Mouse (Mus musculus) stomach, embryonic 15.5 days (tissue): ENCODE measurements around the gene Tox3. TPM values are rescaled to one million over a fixed set of nuclear protein-coding genes. Genes with fewer than 3 reads are reported as not detected.

Experiments used
- ATAC-seq: fragments of 200-750 bp; cut with Nextera tagmentation; 2 replicates; pipeline ENCODE4 v1.8.0; 2017; ENCODE audit warnings: low read depth, moderate number of reproducible peaks, moderate TSS enrichment; ENCODE audit not compliant: insufficient read depth, low FRiP score
- H3K27ac ChIP-seq: fragments of 300-500 bp; sonication (generic); 2 replicates; pipeline ENCODE4 v1.5.1; 2015; ENCODE audit warnings: mild to moderate bottlenecking, inconsistent platforms
- H3K27me3 ChIP-seq: fragments of 300-500 bp; sonication (generic); replicated peaks from 2 replicates; pipeline ENCODE4 v1.6.1; 2015; ENCODE audit warnings: inconsistent platforms
- H3K36me3 ChIP-seq: fragments of 300-500 bp; sonication (generic); 2 replicates; pipeline ENCODE4 v1.6.1; 2015; ENCODE audit warnings: inconsistent platforms
- H3K4me1 ChIP-seq: fragments of 300-500 bp; sonication (generic); 2 replicates; pipeline ENCODE4 v1.6.1; 2015; ENCODE audit warnings: inconsistent platforms
- H3K4me2 ChIP-seq: fragments of 300-500 bp; sonication (generic); 2 replicates; pipeline ENCODE4 v1.6.1; 2015; ENCODE audit warnings: mild to moderate bottlenecking, inconsistent platforms
- H3K4me3 ChIP-seq: fragments of 300-500 bp; sonication (generic); replicated peaks from 2 replicates; pipeline ENCODE4 v1.5.1; 2015; ENCODE audit warnings: inconsistent platforms
- H3K9ac ChIP-seq: fragments of 300-500 bp; sonication (generic); 2 replicates; pipeline ENCODE4 v1.6.1; 2015; ENCODE audit warnings: inconsistent platforms
- H3K9me3 ChIP-seq: fragments of 300-500 bp; sonication (generic); 2 replicates; pipeline ENCODE4 v1.6.1; 2016; ENCODE audit warnings: inconsistent platforms
- WGBS: fragments of 180-500 bp; shearing (Covaris S2); methylation state at CpG from one replicate; pipeline ENCODE4 v1.1.7; 2015; 5-methylcytosine and 5-hydroxymethylcytosine counted together
- polyA plus RNA-seq: library from polyadenylated mRNA; unstranded; fragments of >200 nt; fragmentation: Nextera tagmentation; extraction: Ambion mirVana; gene quantifications from 2 replicates; pipeline ENCODE4 v1.2.1, GENCODE M21; 2015

The Tox3 gene
- polyA plus RNA-seq = 11.3 and 12.6 TPM in 2 replicates

DNA sequence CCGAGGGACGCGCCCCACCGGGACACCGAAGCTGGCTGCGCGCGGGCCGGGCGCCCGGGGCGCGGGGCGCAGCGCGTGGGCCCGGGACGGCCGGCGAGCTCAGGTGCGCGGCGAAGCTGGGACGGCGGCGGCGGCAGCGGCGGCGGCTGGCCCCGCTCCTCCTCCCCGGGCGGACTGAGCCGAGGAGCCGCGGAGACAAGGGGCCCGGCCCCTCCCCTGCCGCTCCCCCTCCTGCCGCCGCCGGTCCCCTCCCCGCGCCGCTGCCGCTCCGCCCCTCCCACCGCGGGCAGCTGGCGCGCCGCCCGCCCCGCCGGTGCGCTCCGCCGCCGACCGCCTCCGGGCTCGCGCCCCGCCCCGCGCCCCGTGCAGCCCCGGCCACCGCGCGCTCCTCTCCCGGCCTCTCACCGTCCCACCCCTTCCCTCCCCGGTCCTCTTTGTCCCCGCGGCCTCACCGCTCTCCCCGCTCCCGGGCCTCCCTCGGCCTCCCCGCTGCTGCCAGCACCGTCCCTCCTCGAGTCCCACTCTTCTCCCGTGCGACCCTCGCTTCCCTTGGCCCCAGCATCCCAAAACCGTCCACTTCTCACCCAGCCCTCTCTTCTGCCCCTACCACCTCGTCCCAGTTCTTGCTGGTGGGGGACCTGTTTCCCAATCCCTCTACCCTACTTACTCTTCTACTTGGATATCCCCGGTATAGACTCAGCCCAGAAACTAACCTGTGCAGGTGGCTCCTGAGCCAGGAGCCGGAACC is at the start of gene Tox3:
Tox3 (minus strand) TSS at position 166 of the 748 bp plus-strand sequence.
- Histone ChIP-seq H3K27me3 (0 out of 2 replicates have a peak, but pooled peaks cover 3% of the 10 kb centered on the region), H3K36me3 (no peaks in the 10 kb centered on the region), H3K27ac (peak within 1 kb of the TSS; percentile 91), H3K9ac (peak within 1 kb of the TSS; percentile 80), H3K4me3 (peak within 1 kb of the TSS; percentile 73), H3K4me2 (peak within 1 kb of the TSS; percentile 81), H3K4me1 (peaks cover 18% of the 10 kb centered on the region), H3K9me3 (no peaks in the 10 kb centered on the region)
- WGBS = 4% methylated on average over 31 of the region's 89 CpGs
- peak; percentile 57 for ATAC-seq

DNA sequence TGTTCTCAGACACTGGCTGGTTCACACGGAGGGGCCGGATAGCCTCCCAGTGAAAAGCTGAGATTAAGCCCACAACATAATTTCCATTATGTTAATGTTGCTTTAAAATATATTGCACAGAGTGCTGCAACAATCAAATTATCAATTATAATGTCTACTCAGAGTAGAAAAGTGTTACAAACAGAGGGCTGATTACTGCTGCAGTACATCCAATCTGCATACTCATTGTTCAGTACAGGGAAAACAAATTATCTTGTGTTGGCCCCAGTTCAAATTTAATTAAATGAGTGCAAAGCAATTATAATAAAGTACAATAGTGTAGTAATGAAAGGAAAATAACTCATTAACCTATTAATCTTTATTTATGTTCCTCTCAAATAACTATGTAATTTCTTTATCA is 44.5 kb upstream of the Tox3 start:
- Histone ChIP-seq H3K9ac (no peak overlapping the region), H3K4me2 (no peak overlapping the region), H3K9me3 (no peaks in the 10 kb centered on the region), H3K27ac (no peak overlapping the region), H3K36me3 (no peaks in the 10 kb centered on the region), H3K4me1 (no peaks in the 10 kb centered on the region), H3K4me3 (no peak overlapping the region), H3K27me3 (no peaks in the 10 kb centered on the region)
- no peak for ATAC-seq
- WGBS = 92% methylated on average over 2 of the region's 2 CpGs

DNA sequence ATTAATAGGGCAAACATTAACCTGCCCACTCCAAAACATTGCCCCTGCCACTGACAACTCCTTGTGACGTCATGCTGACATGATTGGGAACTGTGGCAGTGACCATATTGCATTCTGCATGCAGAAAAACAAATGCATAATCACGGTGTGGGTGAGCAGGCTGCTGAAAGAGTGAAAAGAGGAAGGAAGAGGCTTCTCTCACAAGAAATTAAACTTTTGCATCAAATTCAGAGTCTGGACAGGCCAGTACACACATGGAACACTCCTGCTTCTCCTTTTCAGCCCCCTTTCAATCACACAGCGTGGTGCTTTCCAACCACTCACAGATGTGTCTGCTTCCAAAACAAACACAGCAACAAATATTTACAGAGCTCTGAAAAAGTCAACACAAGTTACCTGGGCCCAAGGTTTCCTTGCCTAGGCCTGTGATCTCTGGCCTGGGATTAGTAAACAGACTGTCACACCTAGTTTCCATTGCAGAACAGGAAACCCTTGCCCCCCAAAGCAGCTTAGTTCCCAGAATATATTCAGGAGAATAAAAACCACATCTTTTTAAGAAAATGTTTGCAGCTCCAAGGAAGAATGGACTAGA is 43.4 kb upstream of the Tox3 start:
- Histone ChIP-seq H3K9ac (no peak overlapping the region), H3K4me3 (no peak overlapping the region), H3K4me2 (no peak overlapping the region), H3K9me3 (no peaks in the 10 kb centered on the region), H3K27me3 (no peaks in the 10 kb centered on the region), H3K4me1 (no peaks in the 10 kb centered on the region), H3K27ac (no peak overlapping the region), H3K36me3 (no peaks in the 10 kb centered on the region)
- ATAC-seq = no peak
- 59% methylated on average over 3 of the region's 3 CpGs for WGBS

DNA sequence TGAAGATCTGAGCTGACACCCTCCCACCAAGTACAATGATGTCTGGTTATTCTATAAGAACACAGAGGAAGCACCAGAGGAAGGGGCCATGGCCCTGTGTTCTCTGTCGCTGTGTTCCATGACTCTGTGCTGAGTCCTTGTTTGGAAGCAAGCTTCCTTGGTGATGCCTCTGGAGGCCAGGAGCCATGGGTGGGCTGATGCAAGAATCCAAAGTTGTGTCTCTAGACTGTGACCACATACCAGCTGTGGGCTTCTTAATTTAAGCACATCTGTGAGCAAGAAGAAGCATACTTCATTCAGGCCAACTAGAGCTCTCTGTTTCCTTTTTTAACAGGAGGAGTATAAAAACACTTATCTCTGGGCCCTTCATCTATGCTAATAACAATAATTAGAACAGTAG is 42.7 kb upstream of the Tox3 start:
- 93% methylated on average over 1 of the region's 1 CpGs for WGBS

DNA sequence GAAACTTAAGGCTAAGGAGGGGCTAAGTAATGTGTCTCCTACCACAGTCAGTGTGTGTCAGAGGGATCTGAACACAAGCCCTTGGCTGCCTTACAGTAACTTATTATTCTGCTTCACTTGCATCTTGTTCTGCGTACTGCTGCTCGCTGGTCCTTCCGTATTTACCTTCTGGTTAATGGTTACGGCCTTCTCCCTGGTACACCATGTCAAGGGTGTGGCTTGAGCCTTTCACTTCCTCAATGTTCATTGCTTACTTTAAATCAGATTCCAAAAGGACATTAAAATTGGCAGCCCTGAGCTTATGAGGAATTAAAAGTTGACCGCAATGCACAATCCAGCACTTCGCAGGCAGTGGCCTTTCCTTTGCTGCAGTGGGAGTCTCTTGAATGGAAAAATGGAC is 30.9 kb upstream of the Tox3 start:
- H3K4me1 ChIP-seq = no peaks in the 10 kb centered on the region
- ATAC-seq = peak; percentile 76; the same call in 1 of the 2 replicates
- no peaks in the 10 kb centered on the region for H3K36me3 ChIP-seq
- H3K4me2 ChIP-seq = no peak overlapping the region
- no peak overlapping the region for H3K9ac ChIP-seq
- 73% methylated on average over 6 of the region's 6 CpGs for WGBS
- no peak overlapping the region for H3K4me3 ChIP-seq
- H3K27me3 ChIP-seq = no peaks in the 10 kb centered on the region
- no peaks in the 10 kb centered on the region for H3K9me3 ChIP-seq
- H3K27ac ChIP-seq = no peak overlapping the region

More for the DNA sequence above, 42.7 kb upstream of the Tox3 start:
- Histone ChIP-seq H3K4me1 (no peaks in the 10 kb centered on the region), H3K9ac (no peak overlapping the region), H3K4me2 (no peak overlapping the region), H3K27ac (no peak overlapping the region), H3K27me3 (no peaks in the 10 kb centered on the region), H3K36me3 (no peaks in the 10 kb centered on the region), H3K4me3 (no peak overlapping the region), H3K9me3 (no peaks in the 10 kb centered on the region)
- ATAC-seq = no peak

DNA sequence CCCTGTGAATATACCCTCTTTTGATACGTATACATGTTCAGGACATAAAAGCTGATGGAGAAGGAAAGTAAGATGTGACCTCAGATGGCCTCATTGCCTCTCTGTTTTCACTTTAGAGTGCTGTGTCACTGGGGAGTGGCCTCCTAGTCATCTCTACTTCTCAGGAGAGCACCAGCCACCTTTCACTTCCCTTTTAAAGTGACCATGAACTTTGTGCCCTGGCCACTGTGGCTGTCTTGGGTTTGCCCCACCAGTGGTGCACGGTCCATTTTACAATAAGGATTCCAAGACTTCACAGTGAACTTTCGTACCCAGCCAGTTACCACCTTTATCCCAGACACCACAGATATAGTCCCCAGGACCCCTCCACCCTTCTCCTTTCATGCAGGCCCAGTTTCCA is 29.9 kb upstream of the Tox3 start:
- Histone ChIP-seq H3K36me3 (no peaks in the 10 kb centered on the region), H3K4me2 (no peak overlapping the region), H3K4me3 (no peak overlapping the region), H3K9ac (no peak overlapping the region), H3K27me3 (no peaks in the 10 kb centered on the region), H3K27ac (no peak overlapping the region), H3K9me3 (no peaks in the 10 kb centered on the region), H3K4me1 (no peaks in the 10 kb centered on the region)
- no peak for ATAC-seq
- 87% methylated on average over 3 of the region's 3 CpGs for WGBS

DNA sequence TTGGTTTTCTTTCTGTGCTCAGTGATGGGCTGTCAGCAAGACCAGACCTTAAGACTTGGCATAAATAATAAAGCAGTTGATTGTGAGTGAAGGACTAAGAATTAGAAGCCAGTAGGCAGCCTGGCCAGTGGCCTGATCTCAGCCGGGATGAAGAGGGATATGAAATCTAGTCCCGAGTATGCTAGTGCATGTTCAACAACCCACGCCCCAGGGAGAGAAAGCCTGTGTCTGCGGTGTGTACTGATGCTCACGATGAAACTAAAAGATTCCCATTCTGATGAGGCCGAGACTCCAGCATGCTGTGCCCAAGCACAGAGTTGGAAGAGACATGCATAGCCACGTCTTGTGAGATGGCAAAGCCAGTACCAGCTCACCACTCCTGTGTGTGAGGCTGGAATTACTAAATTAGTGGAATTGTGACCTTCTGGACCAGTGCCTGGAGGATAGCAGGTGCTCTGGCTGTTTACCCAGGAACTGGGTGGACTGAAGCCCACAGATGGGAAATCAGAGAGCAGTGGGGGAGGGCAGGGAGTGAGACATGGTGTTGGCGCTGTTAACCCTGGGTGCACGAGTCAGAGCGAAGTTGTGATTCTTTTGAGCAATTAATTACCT is 23.6 kb upstream of the Tox3 start:
- ATAC-seq = no peak
- Histone ChIP-seq H3K27me3 (no peaks in the 10 kb centered on the region), H3K27ac (no peak overlapping the region), H3K9ac (no peak overlapping the region), H3K4me1 (no peaks in the 10 kb centered on the region), H3K36me3 (no peaks in the 10 kb centered on the region), H3K9me3 (no peaks in the 10 kb centered on the region), H3K4me3 (no peak overlapping the region), H3K4me2 (no peak overlapping the region)
- 69% methylated on average over 10 of the region's 10 CpGs for WGBS

DNA sequence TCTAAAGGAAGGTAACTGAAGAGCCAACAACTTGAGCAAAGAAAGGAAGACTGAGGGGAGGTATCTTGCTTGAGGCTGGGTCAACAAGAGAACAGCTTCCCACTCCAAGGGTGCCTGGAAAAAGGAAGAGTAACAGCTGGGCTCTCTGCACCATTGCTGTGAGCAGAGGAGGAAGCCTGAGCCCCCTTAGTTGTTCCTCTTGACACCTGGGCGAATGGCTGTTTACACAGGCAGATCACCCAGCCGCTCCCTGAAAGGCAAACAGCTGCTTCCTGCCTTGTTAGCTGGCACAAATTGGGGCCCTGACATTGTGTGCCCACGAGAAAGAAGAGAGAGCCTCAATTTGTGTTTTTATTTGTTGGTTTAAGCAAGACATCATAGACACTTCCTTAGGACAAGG is 21.7 kb upstream of the Tox3 start:
- no peak overlapping the region for H3K4me2 ChIP-seq
- WGBS = 20% methylated on average over 3 of the region's 3 CpGs
- H3K27me3 ChIP-seq = no peaks in the 10 kb centered on the region
- H3K9me3 ChIP-seq = no peaks in the 10 kb centered on the region
- H3K36me3 ChIP-seq = no peaks in the 10 kb centered on the region
- H3K4me1 ChIP-seq = no peaks in the 10 kb centered on the region
- no peak overlapping the region for H3K27ac ChIP-seq
- H3K4me3 ChIP-seq = no peak overlapping the region
- 0 out of 2 replicates have a peak, but pooled peaks have one; percentile 47 for ATAC-seq
- H3K9ac ChIP-seq = no peak overlapping the region

DNA sequence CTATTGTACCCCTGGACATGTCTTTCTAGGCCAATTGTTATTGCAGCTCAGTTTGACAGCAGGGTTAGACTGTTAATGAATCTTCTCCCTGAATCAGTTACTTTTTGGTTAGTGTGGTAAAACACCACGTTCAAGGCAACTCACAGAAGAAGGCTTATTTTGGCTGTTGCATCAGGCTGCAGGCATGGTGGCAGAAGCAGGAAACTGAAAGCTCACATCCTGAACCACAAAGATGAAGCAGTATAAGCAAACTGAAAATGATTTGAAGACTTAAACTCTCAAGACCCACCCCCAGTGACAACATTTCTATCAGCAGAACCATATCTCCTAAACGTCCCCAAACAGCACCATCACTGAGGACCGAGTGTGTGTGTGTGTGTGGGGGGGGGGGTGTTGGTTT is 8.6 kb upstream of the Tox3 start:
- no peaks in the 10 kb centered on the region for H3K4me1 ChIP-seq
- H3K36me3 ChIP-seq = no peaks in the 10 kb centered on the region
- no peak for ATAC-seq
- H3K4me2 ChIP-seq = no peak overlapping the region
- no peak overlapping the region for H3K27ac ChIP-seq
- 56% methylated on average over 3 of the region's 3 CpGs for WGBS
- no peak overlapping the region for H3K4me3 ChIP-seq
- no peak overlapping the region for H3K9ac ChIP-seq
- H3K27me3 ChIP-seq = no peaks in the 10 kb centered on the region
- H3K9me3 ChIP-seq = no peaks in the 10 kb centered on the region

DNA sequence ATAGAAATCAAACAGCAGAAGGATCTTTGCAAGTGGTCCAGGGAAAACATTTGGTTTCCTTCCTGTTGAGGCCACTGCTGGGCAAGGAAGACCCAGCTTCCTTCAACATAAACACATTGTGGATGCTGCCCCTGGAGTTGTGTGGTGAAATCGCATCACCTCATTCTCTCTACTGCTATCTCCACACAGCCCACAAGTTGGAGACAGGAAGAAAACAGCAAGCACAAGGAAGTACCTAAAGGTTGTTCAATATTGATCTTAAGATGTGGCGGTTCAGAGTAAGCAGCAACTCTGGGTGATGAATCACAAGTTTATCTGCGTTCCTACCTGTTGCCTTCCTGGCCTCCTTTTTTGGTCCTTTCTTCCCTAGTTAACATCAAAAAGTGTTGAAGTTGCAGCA is 6.6 kb upstream of the Tox3 start:
- Histone ChIP-seq H3K9ac (no peak overlapping the region), H3K36me3 (no peaks in the 10 kb centered on the region), H3K9me3 (no peaks in the 10 kb centered on the region), H3K4me2 (no peak overlapping the region), H3K4me1 (0 out of 2 replicates have a peak, but pooled peaks cover 6% of the 10 kb centered on the region), H3K4me3 (no peak overlapping the region), H3K27ac (no peak overlapping the region), H3K27me3 (0 out of 2 replicates have a peak, but pooled peaks cover 3% of the 10 kb centered on the region)
- no peak for ATAC-seq
- WGBS = 65% methylated on average over 3 of the region's 3 CpGs

DNA sequence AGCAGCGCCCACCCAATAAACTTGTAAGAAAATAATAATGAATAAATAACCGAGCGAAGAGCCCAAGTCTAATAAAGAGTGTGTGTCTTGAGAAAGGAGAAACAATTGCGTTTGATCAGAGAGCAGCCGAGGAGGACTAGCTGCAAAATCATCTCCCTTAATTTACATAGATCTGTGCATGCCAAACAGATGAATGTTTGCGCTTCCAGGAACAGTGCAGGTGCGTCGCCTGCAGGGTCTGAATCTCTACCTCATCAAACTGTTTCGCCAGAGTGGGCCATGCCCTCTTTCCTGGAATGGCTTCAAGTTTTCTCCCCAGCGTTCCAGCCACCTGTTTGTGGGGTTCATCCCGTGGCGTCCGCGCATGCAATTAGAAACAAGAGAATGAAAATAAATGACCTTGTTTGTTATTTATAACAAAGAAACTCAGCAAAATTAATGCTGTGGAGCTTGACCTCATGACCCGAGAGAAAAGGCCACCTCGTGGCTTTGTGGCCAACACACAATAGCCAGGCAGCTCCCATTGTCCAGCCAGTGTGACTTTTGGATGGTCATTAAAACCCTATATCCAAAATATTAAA is 5.9 kb upstream of the Tox3 start:
- no peak overlapping the region for H3K4me2 ChIP-seq
- no peaks in the 10 kb centered on the region for H3K9me3 ChIP-seq
- no peaks in the 10 kb centered on the region for H3K36me3 ChIP-seq
- H3K27ac ChIP-seq = no peak overlapping the region
- 0 out of 2 replicates have a peak, but pooled peaks cover 3% of the 10 kb centered on the region for H3K27me3 ChIP-seq
- no peak for ATAC-seq
- no peak overlapping the region for H3K9ac ChIP-seq
- 0 out of 2 replicates have a peak, but pooled peaks cover 6% of the 10 kb centered on the region for H3K4me1 ChIP-seq
- 63% methylated on average over 16 of the region's 16 CpGs for WGBS
- no peak overlapping the region for H3K4me3 ChIP-seq

DNA sequence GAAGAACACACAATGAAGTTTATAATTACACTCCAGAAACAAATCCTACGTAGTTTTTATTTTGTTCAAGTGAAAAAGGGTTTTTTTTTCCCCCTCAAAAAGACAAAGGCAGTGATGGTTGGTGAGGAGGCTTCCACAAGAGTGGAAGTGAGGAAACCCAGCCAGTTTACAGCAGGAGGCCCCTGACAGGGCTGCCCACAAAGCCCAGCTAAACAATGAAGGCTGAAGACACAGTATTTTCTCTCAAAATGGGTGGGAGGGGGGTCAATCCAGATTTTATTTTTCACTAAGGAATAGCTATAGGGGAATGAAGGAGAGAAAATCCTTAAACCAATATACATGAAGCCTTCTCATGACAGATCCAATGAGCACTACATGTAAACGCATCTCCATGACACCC is 5.4 kb upstream of the Tox3 start:
- 65% methylated on average over 2 of the region's 2 CpGs for WGBS

More for the DNA sequence above, 5.4 kb upstream of the Tox3 start:
- 0 out of 2 replicates have a peak, but pooled peaks cover 3% of the 10 kb centered on the region for H3K27me3 ChIP-seq
- H3K36me3 ChIP-seq = no peaks in the 10 kb centered on the region
- no peak overlapping the region for H3K27ac ChIP-seq
- H3K4me3 ChIP-seq = no peak overlapping the region
- H3K4me1 ChIP-seq = peaks cover 10% of the 10 kb centered on the region; the same call in 1 of the 2 replicates
- no peak overlapping the region for H3K4me2 ChIP-seq
- no peak overlapping the region for H3K9ac ChIP-seq
- no peaks in the 10 kb centered on the region for H3K9me3 ChIP-seq
- no peak for ATAC-seq
